Mouse (Mus musculus) midbrain, embryonic 15.5 days (tissue): ENCODE results near the gene Gm42669. TPM values are rescaled to one million over a fixed set of nuclear protein-coding genes. Genes with fewer than 3 reads are reported as not detected.

Source experiments
- ATAC-seq: fragments of 200-750 bp; cut with Nextera tagmentation; replicated peaks from 2 replicates; pipeline ENCODE4 v1.8.0; 2017; ENCODE audit warnings: moderate TSS enrichment
- H3K27ac ChIP-seq: fragments of 300-500 bp; sonication (generic); 2 replicates; pipeline ENCODE4 v1.5.1; 2015; ENCODE audit warnings: mild to moderate bottlenecking, inconsistent platforms
- H3K27me3 ChIP-seq: fragments of 300-500 bp; sonication (generic); replicated peaks from 2 replicates; pipeline ENCODE4 v1.6.1; 2015; ENCODE audit warnings: inconsistent platforms
- H3K36me3 ChIP-seq: fragments of 300-500 bp; sonication (generic); replicated peaks from 2 replicates; pipeline ENCODE4 v1.6.1; 2015; ENCODE audit warnings: inconsistent platforms
- H3K4me1 ChIP-seq: fragments of 300-500 bp; sonication (generic); 2 replicates; pipeline ENCODE4 v1.6.1; 2015; ENCODE audit warnings: inconsistent platforms
- H3K4me2 ChIP-seq: fragments of 300-500 bp; sonication (generic); 2 replicates; pipeline ENCODE4 v1.6.1; 2015; ENCODE audit warnings: inconsistent platforms, mild to moderate bottlenecking, moderate library complexity
- H3K4me3 ChIP-seq: fragments of 300-500 bp; sonication (generic); 2 replicates; pipeline ENCODE4 v1.5.1; 2015; ENCODE audit warnings: mild to moderate bottlenecking, inconsistent platforms
- H3K9ac ChIP-seq: fragments of 300-500 bp; sonication (generic); 2 replicates; pipeline ENCODE4 v1.6.1; 2015; ENCODE audit warnings: mild to moderate bottlenecking, inconsistent platforms
- H3K9me3 ChIP-seq: fragments of 300-500 bp; sonication (generic); 2 replicates; pipeline ENCODE4 v1.6.1; 2016; ENCODE audit warnings: inconsistent platforms
- WGBS: fragments of 180-500 bp; shearing (Covaris S2); methylation state at CpG from one replicate; pipeline ENCODE4 v1.1.7; 2015; ENCODE audit warnings: mixed read lengths; 5-methylcytosine and 5-hydroxymethylcytosine counted together
- polyA plus RNA-seq: library from polyadenylated mRNA; unstranded; fragments of >200 nt; fragmentation: Nextera tagmentation; extraction: Ambion mirVana; gene quantifications from 2 replicates; pipeline ENCODE4 v1.2.1, GENCODE M21; 2015

The Gm42669 gene
- polyA plus RNA-seq, 1 experiment from 2014 or later = 0.81 TPM

- peak overlapping the region; percentile 39 for H3K4me3 ChIP-seq
- WGBS = 22% methylated on average over 10 of the region's 10 CpGs
- no peaks in the 10 kb centered on the region for H3K9me3 ChIP-seq
- H3K9ac ChIP-seq = peak overlapping the region; percentile 35
- H3K36me3 ChIP-seq = peaks cover 3% of the 10 kb centered on the region; the same call in 1 of the 2 replicates
- H3K27me3 ChIP-seq = no peaks in the 10 kb centered on the region
- peak; percentile 98 for ATAC-seq
- H3K4me1 ChIP-seq = peaks cover 12% of the 10 kb centered on the region
- H3K27ac ChIP-seq = peak overlapping the region; percentile 84
- peak overlapping the region; percentile 53 for H3K4me2 ChIP-seq
Observed at GRCm38 (mm10) chr5:107497519-107498501, 9.6 kb upstream of the Gm42669 start.

- H3K4me3 ChIP-seq = peak overlapping the region; percentile 39
- H3K4me2 ChIP-seq = peak overlapping the region; percentile 53
- WGBS = 45% methylated on average over 5 of the region's 5 CpGs
- peak overlapping the region; percentile 11; the same call in 1 of the 2 replicates for H3K9ac ChIP-seq
- peak overlapping the region; percentile 84; the same call in 1 of the 2 replicates for H3K27ac ChIP-seq
- H3K36me3 ChIP-seq = peaks cover 3% of the 10 kb centered on the region; the same call in 1 of the 2 replicates
- no peaks in the 10 kb centered on the region for H3K9me3 ChIP-seq
- H3K4me1 ChIP-seq = peaks cover 12% of the 10 kb centered on the region
- ATAC-seq = no peak
- no peaks in the 10 kb centered on the region for H3K27me3 ChIP-seq
Observed at GRCm38 (mm10) chr5:107498806-107499310, 8.6 kb upstream of the Gm42669 start.

DNA sequence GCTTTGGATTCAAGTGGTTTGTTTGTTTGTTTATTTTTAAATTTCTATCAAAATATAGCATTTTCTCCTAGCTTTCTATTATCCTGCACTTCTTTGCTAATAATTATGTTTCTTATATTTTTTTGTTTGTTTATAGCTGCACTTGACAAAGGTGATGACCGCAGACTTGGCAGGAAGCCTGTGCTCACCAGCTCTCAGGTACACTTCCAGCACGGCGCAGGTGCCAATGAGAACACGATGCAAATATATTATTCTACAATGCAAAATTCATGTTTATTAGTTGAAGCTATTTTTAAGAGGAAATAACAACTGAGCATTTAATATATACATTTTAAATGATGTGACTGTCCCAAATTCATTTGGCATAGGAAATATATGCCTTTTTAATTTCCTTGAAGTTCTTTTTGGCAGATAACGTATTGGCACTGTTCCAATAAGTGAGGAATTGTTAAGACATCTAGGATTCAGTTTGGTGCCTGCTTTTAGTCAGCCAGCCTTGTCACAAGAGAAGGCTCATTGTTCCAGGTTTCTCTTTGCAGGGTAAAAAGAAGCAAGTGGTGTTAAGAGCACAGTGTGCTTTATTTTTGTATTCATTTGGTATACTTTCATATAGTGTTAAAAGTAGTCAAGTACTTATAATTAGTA, 7.4 kb upstream of the Gm42669 start:
- Histone ChIP-seq H3K4me2 (no peak overlapping the region), H3K9ac (no peak overlapping the region), H3K27me3 (no peaks in the 10 kb centered on the region), H3K36me3 (peaks cover 7% of the 10 kb centered on the region; the same call in 1 of the 2 replicates), H3K4me1 (peaks cover 12% of the 10 kb centered on the region), H3K27ac (no peak overlapping the region), H3K4me3 (no peak overlapping the region), H3K9me3 (no peaks in the 10 kb centered on the region)
- 82% methylated on average over 5 of the region's 5 CpGs for WGBS
- no peak for ATAC-seq

DNA sequence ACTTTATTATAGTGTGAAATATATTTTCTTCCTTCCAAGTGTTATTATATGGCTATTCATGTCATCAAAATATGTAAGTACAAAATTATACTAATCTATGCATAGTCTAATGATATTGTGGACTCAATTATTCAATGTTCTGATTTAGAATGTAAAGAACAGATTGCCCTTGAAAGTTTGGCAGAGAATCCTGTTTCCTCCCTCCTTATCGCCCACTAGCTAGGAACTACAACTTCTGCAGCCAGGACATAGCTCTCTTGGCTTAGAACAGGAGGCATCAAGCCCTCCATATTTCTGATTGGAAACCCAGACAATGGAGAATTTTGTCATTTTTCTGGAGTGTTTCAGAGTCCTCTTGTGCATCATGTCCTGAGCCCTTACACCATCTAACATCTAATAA, 6.7 kb upstream of the Gm42669 start:
- ATAC-seq = no peak
- peaks cover 12% of the 10 kb centered on the region for H3K4me1 ChIP-seq
- H3K4me3 ChIP-seq = no peak overlapping the region
- no peak overlapping the region for H3K4me2 ChIP-seq
- no peaks in the 10 kb centered on the region for H3K9me3 ChIP-seq
- H3K9ac ChIP-seq = no peak overlapping the region
- H3K27ac ChIP-seq = no peak overlapping the region
- no peaks in the 10 kb centered on the region for H3K27me3 ChIP-seq
- H3K36me3 ChIP-seq = peaks cover 13% of the 10 kb centered on the region
- WGBS = 77% methylated on average over 1 of the region's 1 CpGs

GRCm38 (mm10) chr5:107510503-107510902, 3.1 kb downstream of the Gm42669 start:
- no peaks in the 10 kb centered on the region for H3K27me3 ChIP-seq
- H3K4me1 ChIP-seq = no peaks in the 10 kb centered on the region
- H3K4me3 ChIP-seq = no peak overlapping the region
- H3K4me2 ChIP-seq = no peak overlapping the region
- H3K9me3 ChIP-seq = no peaks in the 10 kb centered on the region
- no peak for ATAC-seq
- 89% methylated on average over 10 of the region's 10 CpGs for WGBS
- no peak overlapping the region for H3K27ac ChIP-seq
- H3K9ac ChIP-seq = no peak overlapping the region
- H3K36me3 ChIP-seq = peaks cover 18% of the 10 kb centered on the region

GRCm38 (mm10) chr5:107511326-107511725, 3.9 kb downstream of the Gm42669 start:
- H3K4me1 ChIP-seq = no peaks in the 10 kb centered on the region
- H3K4me2 ChIP-seq = no peak overlapping the region
- no peak for ATAC-seq
- H3K27me3 ChIP-seq = no peaks in the 10 kb centered on the region
- H3K27ac ChIP-seq = no peak overlapping the region
- no peaks in the 10 kb centered on the region for H3K9me3 ChIP-seq
- no peak overlapping the region for H3K9ac ChIP-seq
- no peak overlapping the region for H3K4me3 ChIP-seq
- peaks cover 14% of the 10 kb centered on the region; the same call in 1 of the 2 replicates for H3K36me3 ChIP-seq
- 63% methylated on average over 2 of the region's 2 CpGs for WGBS

- Histone ChIP-seq H3K9me3 (no peaks in the 10 kb centered on the region), H3K36me3 (0 out of 2 replicates have a peak, but pooled peaks cover 9% of the 10 kb centered on the region), H3K9ac (no peak overlapping the region), H3K4me1 (no peaks in the 10 kb centered on the region), H3K4me3 (no peak overlapping the region), H3K27me3 (no peaks in the 10 kb centered on the region), H3K27ac (no peak overlapping the region), H3K4me2 (no peak overlapping the region)
- 53% methylated on average over 7 of the region's 7 CpGs for WGBS
- ATAC-seq = no peak
Observed at GRCm38 (mm10) chr5:107513583-107513982, 6.2 kb downstream of the Gm42669 start.

- no peak overlapping the region for H3K4me3 ChIP-seq
- no peak overlapping the region for H3K9ac ChIP-seq
- H3K4me1 ChIP-seq = no peaks in the 10 kb centered on the region
- H3K27ac ChIP-seq = no peak overlapping the region
- ATAC-seq = no peak
- no peaks in the 10 kb centered on the region for H3K9me3 ChIP-seq
- H3K27me3 ChIP-seq = no peaks in the 10 kb centered on the region
- H3K4me2 ChIP-seq = no peak overlapping the region
- H3K36me3 ChIP-seq = 0 out of 2 replicates have a peak, but pooled peaks cover 5% of the 10 kb centered on the region
- 91% methylated on average over 3 of the region's 3 CpGs for WGBS
Observed at GRCm38 (mm10) chr5:107515453-107515852, 8.0 kb downstream of the Gm42669 start.

DNA sequence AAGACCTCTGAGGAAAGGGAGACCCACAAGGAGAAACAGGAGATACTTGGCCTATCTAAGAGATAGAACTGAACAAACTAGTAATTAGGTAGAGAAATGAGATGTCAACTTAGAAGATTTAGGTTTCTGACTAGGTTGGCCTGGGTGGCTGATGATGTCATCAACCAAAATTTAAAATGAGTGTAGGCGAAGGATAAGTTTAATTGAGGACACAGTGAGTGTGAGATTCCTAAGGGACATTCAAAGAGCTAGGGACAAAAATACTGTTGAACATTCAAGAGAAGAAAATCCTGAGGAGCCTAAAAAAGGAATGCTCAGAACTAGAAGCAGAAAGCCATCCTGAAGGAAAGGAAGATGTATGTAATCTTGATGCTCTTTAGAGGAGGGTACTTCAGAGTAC, 8.7 kb downstream of the Gm42669 start:
- Histone ChIP-seq H3K4me2 (no peak overlapping the region), H3K27ac (no peak overlapping the region), H3K27me3 (no peaks in the 10 kb centered on the region), H3K9ac (no peak overlapping the region), H3K4me1 (no peaks in the 10 kb centered on the region), H3K36me3 (0 out of 2 replicates have a peak, but pooled peaks cover 4% of the 10 kb centered on the region), H3K4me3 (no peak overlapping the region), H3K9me3 (no peaks in the 10 kb centered on the region)
- no peak for ATAC-seq
- WGBS = 96% methylated on average over 1 of the region's 1 CpGs

- H3K4me3 ChIP-seq = no peak overlapping the region
- H3K9me3 ChIP-seq = no peaks in the 10 kb centered on the region
- H3K27ac ChIP-seq = no peak overlapping the region
- H3K4me2 ChIP-seq = no peak overlapping the region
- H3K9ac ChIP-seq = no peak overlapping the region
- no peaks in the 10 kb centered on the region for H3K4me1 ChIP-seq
- WGBS = 87% methylated on average over 4 of the region's 4 CpGs
- no peaks in the 10 kb centered on the region for H3K36me3 ChIP-seq
- H3K27me3 ChIP-seq = no peaks in the 10 kb centered on the region
- ATAC-seq = no peak
Observed at GRCm38 (mm10) chr5:107518602-107519001, 11.2 kb downstream of the Gm42669 start.

- Histone ChIP-seq H3K27me3 (no peaks in the 10 kb centered on the region), H3K4me3 (no peak overlapping the region), H3K36me3 (no peaks in the 10 kb centered on the region), H3K4me1 (no peaks in the 10 kb centered on the region), H3K9me3 (no peaks in the 10 kb centered on the region), H3K9ac (no peak overlapping the region), H3K27ac (no peak overlapping the region), H3K4me2 (no peak overlapping the region)
- ATAC-seq = no peak
- WGBS = 93% methylated on average over 6 of the region's 6 CpGs
Observed at GRCm38 (mm10) chr5:107521386-107521785, 14.0 kb downstream of the Gm42669 start.

GRCm38 (mm10) chr5:107521897-107522296, 14.5 kb downstream of the Gm42669 start:
- H3K4me3 ChIP-seq = no peak overlapping the region
- no peak for ATAC-seq
- no peaks in the 10 kb centered on the region for H3K27me3 ChIP-seq
- no peaks in the 10 kb centered on the region for H3K4me1 ChIP-seq
- no peaks in the 10 kb centered on the region for H3K36me3 ChIP-seq
- H3K4me2 ChIP-seq = no peak overlapping the region
- H3K27ac ChIP-seq = no peak overlapping the region
- H3K9me3 ChIP-seq = no peaks in the 10 kb centered on the region
- no peak overlapping the region for H3K9ac ChIP-seq
- 84% methylated on average over 7 of the region's 7 CpGs for WGBS
